Mouse (Mus musculus): Measurements from ENCODE around the gene Swt1. TPM values are rescaled to one million over a fixed set of nuclear protein-coding genes. Genes with fewer than 3 reads are reported as not detected.

Gene Swt1
- polyA plus RNA-seq, 1 experiment: 10.9 TPM

- H3K4me3 ChIP-seq (ENCODE audit: insufficient read depth, low read length): peak overlapping the region; percentile 71
- H3K27ac ChIP-seq (ENCODE audit: insufficient read depth, low read length): peak overlapping the region; percentile 79
- H3K4me1 ChIP-seq (ENCODE audit: control insufficient read depth, insufficient read depth, low read length): peaks cover 4% of the 10 kb centered on the region; the same call in 1 of the 2 replicates
- TF ChIP-seq POLR2A (IDR thresholded peaks at IDR 0.05; ENCODE audit: extremely low read depth, insufficient read depth, low read length) (0 out of 2 replicates have a peak, but pooled peaks have one; percentile 26), CTCF (IDR thresholded peaks at IDR 0.05; ENCODE audit: extremely low read depth, insufficient read depth, low read length) (no peak)
Observed at GRCm38 (mm10) chr1:151345109-151345862, 83.0 kb downstream of the Swt1 start.

- TF ChIP-seq POLR2A (IDR thresholded peaks at IDR 0.05; ENCODE audit: extremely low read depth, insufficient read depth, low read length) (peak; percentile 71), CTCF (IDR thresholded peaks at IDR 0.05; ENCODE audit: extremely low read depth, insufficient read depth, low read length) (no peak)
- Histone ChIP-seq H3K4me1 (ENCODE audit: control insufficient read depth, insufficient read depth, low read length) (peaks cover 3% of the 10 kb centered on the region; the same call in 1 of the 2 replicates), H3K4me3 (ENCODE audit: insufficient read depth, low read length) (peak within 1 kb of the TSS; percentile 71), H3K27ac (ENCODE audit: insufficient read depth, low read length) (peak within 1 kb of the TSS; percentile 79)
Observed at GRCm38 (mm10) chr1:151344283-151345108, 83.8 kb downstream of the Swt1 start, which contains the start of gene Ivns1abp. Gene Ivns1abp (plus strand): TSS chr1:151344477.

GRCm38 (mm10) chr1:151343571-151344282, 84.5 kb downstream of the Swt1 start:
- Histone ChIP-seq H3K4me3 (ENCODE audit: insufficient read depth, low read length) (peak overlapping the region; percentile 71), H3K27ac (ENCODE audit: insufficient read depth, low read length) (peak overlapping the region; percentile 58), H3K4me1 (ENCODE audit: control insufficient read depth, insufficient read depth, low read length) (peaks cover 1% of the 10 kb centered on the region; the same call in 1 of the 2 replicates)
- TF ChIP-seq POLR2A (IDR thresholded peaks at IDR 0.05; ENCODE audit: extremely low read depth, insufficient read depth, low read length): no peak
- no peak for TF ChIP-seq CTCF (IDR thresholded peaks at IDR 0.05; ENCODE audit: extremely low read depth, insufficient read depth, low read length)

GRCm38 (mm10) chr1:151342968-151343367, 85.3 kb downstream of the Swt1 start:
- H3K4me3 ChIP-seq (ENCODE audit: insufficient read depth, low read length): no peak overlapping the region
- peaks cover 1% of the 10 kb centered on the region; the same call in 1 of the 2 replicates for H3K4me1 ChIP-seq (ENCODE audit: control insufficient read depth, insufficient read depth, low read length)
- TF ChIP-seq CTCF (IDR thresholded peaks at IDR 0.05; ENCODE audit: extremely low read depth, insufficient read depth, low read length) (no peak), POLR2A (IDR thresholded peaks at IDR 0.05; ENCODE audit: extremely low read depth, insufficient read depth, low read length) (no peak)
- no peak overlapping the region for H3K27ac ChIP-seq (ENCODE audit: insufficient read depth, low read length)

DNA sequence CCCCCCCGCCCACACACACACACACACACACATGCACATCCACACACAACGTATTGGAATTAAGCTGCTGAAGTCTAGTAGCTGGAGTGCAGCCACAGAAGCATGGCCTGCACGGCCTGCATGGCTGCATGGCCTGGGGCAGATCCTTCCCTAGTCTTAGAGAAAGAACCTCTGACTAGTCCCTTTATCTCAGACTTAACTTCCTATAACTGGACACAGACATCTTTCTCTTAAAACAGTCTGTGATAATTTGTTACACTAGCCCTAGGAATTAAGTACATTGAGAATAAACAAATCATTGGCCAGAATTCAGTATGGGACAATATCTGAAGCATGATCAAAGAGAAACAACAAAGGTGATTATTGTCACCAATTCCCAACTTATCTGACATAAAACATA, 85.9 kb downstream of the Swt1 start:
- TF ChIP-seq POLR2A (IDR thresholded peaks at IDR 0.05; ENCODE audit: extremely low read depth, insufficient read depth, low read length) (no peak), CTCF (IDR thresholded peaks at IDR 0.05; ENCODE audit: extremely low read depth, insufficient read depth, low read length) (no peak)
- Histone ChIP-seq H3K27ac (ENCODE audit: insufficient read depth, low read length) (no peak overlapping the region), H3K4me3 (ENCODE audit: insufficient read depth, low read length) (no peak overlapping the region), H3K4me1 (ENCODE audit: control insufficient read depth, insufficient read depth, low read length) (peaks cover 1% of the 10 kb centered on the region; the same call in 1 of the 2 replicates)

DNA sequence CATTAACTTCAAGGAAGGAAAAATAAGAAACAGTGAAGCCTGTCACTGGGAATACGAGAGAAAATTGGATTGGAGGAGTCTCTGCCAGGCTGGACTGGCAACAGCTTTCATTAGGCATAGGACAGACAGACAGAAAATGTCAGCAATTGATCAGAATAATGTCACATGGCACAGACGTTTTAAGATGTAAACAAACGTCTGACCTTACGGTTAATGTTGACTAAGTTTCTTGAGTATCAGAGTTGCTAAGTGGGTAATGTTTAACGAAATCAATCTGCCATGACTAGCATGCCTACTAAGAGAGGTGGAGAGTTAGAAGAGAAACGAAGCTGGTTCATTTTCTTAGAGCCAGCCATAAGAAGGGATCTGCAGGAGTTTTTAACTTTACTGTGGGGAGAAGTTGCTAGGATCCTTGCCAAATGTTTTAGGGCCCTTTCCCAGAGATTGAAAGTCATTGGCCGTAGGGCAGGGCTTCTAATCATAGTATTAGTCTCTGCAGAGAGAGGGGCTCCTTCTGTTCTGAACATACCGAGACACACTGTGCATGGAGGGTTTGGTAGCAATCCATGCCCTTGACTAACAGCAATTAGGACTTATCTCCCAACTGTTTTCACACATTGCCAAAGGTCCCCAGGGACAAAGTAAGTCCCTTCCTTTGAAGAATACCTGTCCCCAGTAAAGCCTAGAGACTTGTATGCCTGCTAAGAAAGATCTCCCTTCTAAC, 86.8 kb downstream of the Swt1 start:
- Histone ChIP-seq H3K27ac (ENCODE audit: insufficient read depth, low read length) (no peak overlapping the region), H3K4me1 (ENCODE audit: control insufficient read depth, insufficient read depth, low read length) (0 out of 2 replicates have a peak, but pooled peaks cover under 1% of the 10 kb centered on the region), H3K4me3 (ENCODE audit: insufficient read depth, low read length) (no peak overlapping the region)
- TF ChIP-seq POLR2A (IDR thresholded peaks at IDR 0.05; ENCODE audit: extremely low read depth, insufficient read depth, low read length): no peak
- TF ChIP-seq CTCF (IDR thresholded peaks at IDR 0.05; ENCODE audit: extremely low read depth, insufficient read depth, low read length): no peak

GRCm38 (mm10) chr1:151338941-151339340, 89.3 kb downstream of the Swt1 start:
- TF ChIP-seq CTCF (IDR thresholded peaks at IDR 0.05; ENCODE audit: extremely low read depth, insufficient read depth, low read length) (no peak), POLR2A (IDR thresholded peaks at IDR 0.05; ENCODE audit: extremely low read depth, insufficient read depth, low read length) (no peak)
- Histone ChIP-seq H3K4me3 (ENCODE audit: insufficient read depth, low read length) (no peak overlapping the region), H3K4me1 (ENCODE audit: control insufficient read depth, insufficient read depth, low read length) (no peaks in the 10 kb centered on the region), H3K27ac (ENCODE audit: insufficient read depth, low read length) (no peak overlapping the region)

DNA sequence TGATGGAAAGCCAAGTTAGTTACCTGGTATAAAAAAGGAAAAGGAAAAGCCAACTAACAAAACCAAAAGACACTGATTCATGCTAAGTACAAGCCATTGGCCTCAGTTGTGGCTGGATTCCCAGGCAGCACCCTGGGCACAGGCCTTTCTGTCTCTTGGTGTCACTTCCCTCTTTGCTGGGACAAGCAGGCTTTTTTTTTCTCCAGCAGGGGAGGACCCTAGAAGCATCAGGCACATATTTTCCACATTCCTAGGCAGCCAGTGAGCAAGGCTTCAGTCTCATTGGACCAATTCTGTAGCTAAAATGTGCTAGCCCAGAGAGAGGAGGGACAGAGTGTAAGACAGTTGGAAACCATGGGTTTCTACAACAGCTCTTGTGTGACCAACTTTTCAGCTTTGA, 90.0 kb downstream of the Swt1 start:
- TF ChIP-seq CTCF (IDR thresholded peaks at IDR 0.05; ENCODE audit: extremely low read depth, insufficient read depth, low read length) (no peak), POLR2A (IDR thresholded peaks at IDR 0.05; ENCODE audit: extremely low read depth, insufficient read depth, low read length) (no peak)
- Histone ChIP-seq H3K4me1 (ENCODE audit: control insufficient read depth, insufficient read depth, low read length) (no peaks in the 10 kb centered on the region), H3K27ac (ENCODE audit: insufficient read depth, low read length) (no peak overlapping the region), H3K4me3 (ENCODE audit: insufficient read depth, low read length) (no peak overlapping the region)
